Mouse (Mus musculus) C2C12 (cell line): ENCODE data around the gene 4932414N04Rik. TPM values are rescaled to one million over a fixed set of nuclear protein-coding genes. Genes with fewer than 3 reads are reported as not detected.
"Not testable (repeated sequence)": the region's sequence is repeated elsewhere in the genome, so short reads cannot be mapped to it uniquely, and the experiment has no call there.

ENCODE experiments used
- H3K27me3 ChIP-seq: one replicate; pipeline ENCODE4 v1.6.1; 2011; ENCODE audit not compliant: control insufficient read depth, insufficient read depth, insufficient read length
- H3K36me3 ChIP-seq: one replicate; pipeline ENCODE4 v1.6.1; 2011; ENCODE audit not compliant: control insufficient read depth, insufficient read depth
- H3K4me3 ChIP-seq: one replicate; pipeline ENCODE4 v1.5.1; 2011; ENCODE audit warnings: mild to moderate bottlenecking, control low read depth; ENCODE audit not compliant: poor library complexity, insufficient read depth, severe bottlenecking
- H3K79me2 ChIP-seq: one replicate; pipeline ENCODE4 v1.6.1; 2011; ENCODE audit not compliant: control insufficient read depth, insufficient read depth
- H3K79me3 ChIP-seq: one replicate; pipeline ENCODE4 v1.6.1; 2011; ENCODE audit warnings: low read depth, control low read depth
- H3ac ChIP-seq: one replicate; pipeline ENCODE3; 2011; ENCODE audit warnings: low read depth; ENCODE audit not compliant: control insufficient read depth, insufficient read length
- CEBPB ChIP-seq: IDR thresholded peaks from one replicate; pipeline ENCODE4 v1.6.1; 2011; ENCODE audit warnings: low read depth, mild to moderate bottlenecking, control low read depth, moderate library complexity
- CTCF ChIP-seq: IDR thresholded peaks from one replicate; pipeline ENCODE4 v1.5.1; 2011; ENCODE audit not compliant: control insufficient read depth, insufficient read depth, insufficient read length
- FOSL1 ChIP-seq: IDR thresholded peaks from one replicate; pipeline ENCODE4 v1.8.0; 2011; ENCODE audit warnings: mild to moderate bottlenecking, low read length; ENCODE audit not compliant: poor library complexity, insufficient read depth, severe bottlenecking
- MAX ChIP-seq: IDR thresholded peaks from one replicate; pipeline ENCODE4 v1.6.1; 2011; ENCODE audit warnings: mild to moderate bottlenecking, control low read depth
- MYOD1 ChIP-seq: IDR thresholded peaks from one replicate; pipeline ENCODE4 v1.6.1; 2011; ENCODE audit warnings: low read depth; ENCODE audit not compliant: control insufficient read depth, insufficient read length
- MYOG ChIP-seq: IDR thresholded peaks from one replicate; pipeline ENCODE4 v1.6.1; 2011; ENCODE audit not compliant: control insufficient read depth, insufficient read length; ENCODE audit errors: extremely low read depth
- USF1 ChIP-seq: IDR thresholded peaks from one replicate; pipeline ENCODE4 v1.6.1; 2011; ENCODE audit warnings: low read depth, mild to moderate bottlenecking, control low read depth, moderate library complexity
- long read RNA-seq, 2 experiments: library from polyadenylated mRNA; unstranded; transcript quantifications; one replicate each; pipeline ENCODE4 v2.0.0; 2019 to 2020
- polyA plus RNA-seq: library from polyadenylated mRNA; unstranded; fragments of >200 nt; fragmentation: generic; extraction: Trizol; gene quantifications from one replicate; pipeline ENCODE4 v1.2.1, GENCODE M21; 2012; ENCODE audit warnings: missing spikeins

The 4932414N04Rik gene
- not detected for polyA plus RNA-seq
- long read RNA-seq, experiment 1, result 0 reads
- long read RNA-seq, experiment 2, result 0 reads

- H3K4me3 ChIP-seq, H3ac ChIP-seq, H3K79me3 ChIP-seq, H3K36me3 ChIP-seq, H3K27me3 ChIP-seq, H3K79me2 ChIP-seq: not testable (repeated sequence)
These were observed at the start of gene 4932414N04Rik for GRCm38 (mm10) chr2:68656186-68656585. Gene 4932414N04Rik (plus strand): TSS chr2:68656486.

GRCm38 (mm10) chr2:68732216-68732615 lies 75.9 kb downstream of the 4932414N04Rik start:
- Histone ChIP-seq H3K4me3 (no peak overlapping the region), H3K79me3 (no peaks in the 10 kb centered on the region), H3K36me3 (no peaks in the 10 kb centered on the region), H3K79me2 (no peaks in the 10 kb centered on the region), H3K27me3 (no peaks in the 10 kb centered on the region), H3ac (no peak overlapping the region)
- TF ChIP-seq CEBPB (no peak), MYOG (no peak), CTCF (no peak), MYOD1 (no peak), USF1 (no peak), MAX (no peak), FOSL1 (no peak)

GRCm38 (mm10) chr2:68739772-68740739 lies 83.8 kb downstream of the 4932414N04Rik start:
- no peaks in the 10 kb centered on the region for H3K79me3 ChIP-seq
- no peak overlapping the region for H3K4me3 ChIP-seq
- H3ac ChIP-seq, result no peak overlapping the region
- no peaks in the 10 kb centered on the region for H3K36me3 ChIP-seq
- no peaks in the 10 kb centered on the region for H3K79me2 ChIP-seq
- no peaks in the 10 kb centered on the region for H3K27me3 ChIP-seq
- no peak for TF ChIP-seq MAX
- no peak for TF ChIP-seq USF1
- TF ChIP-seq FOSL1, result no peak
- no peak for TF ChIP-seq MYOG
- TF ChIP-seq CTCF, result no peak
- no peak for TF ChIP-seq MYOD1
- no peak for TF ChIP-seq CEBPB

GRCm38 (mm10) chr2:68744599-68744998 lies 88.3 kb downstream of the 4932414N04Rik start:
- Histone ChIP-seq H3K36me3 (no peaks in the 10 kb centered on the region), H3ac (no peak overlapping the region), H3K27me3 (no peaks in the 10 kb centered on the region), H3K79me2 (no peaks in the 10 kb centered on the region), H3K79me3 (no peaks in the 10 kb centered on the region), H3K4me3 (no peak overlapping the region)
- TF ChIP-seq USF1, result no peak
- TF ChIP-seq MYOG, result no peak
- TF ChIP-seq CEBPB, result no peak
- TF ChIP-seq MYOD1, result no peak
- TF ChIP-seq FOSL1, result no peak
- TF ChIP-seq CTCF, result no peak
- no peak for TF ChIP-seq MAX

- H3K27me3 ChIP-seq, result peaks cover 7% of the 10 kb centered on the region
- TF ChIP-seq MYOG (no peak), MYOD1 (no peak), FOSL1 (no peak), MAX (no peak), CEBPB (no peak), USF1 (no peak), CTCF (no peak)
- H3K79me3 ChIP-seq, result no peaks in the 10 kb centered on the region
- no peak overlapping the region for H3ac ChIP-seq
- no peaks in the 10 kb centered on the region for H3K79me2 ChIP-seq
- no peak overlapping the region for H3K4me3 ChIP-seq
- H3K36me3 ChIP-seq, result no peaks in the 10 kb centered on the region
These were observed 99.9 kb downstream of the 4932414N04Rik start for GRCm38 (mm10) chr2:68756179-68756578.

GRCm38 (mm10) chr2:68756793-68757192 lies 100.5 kb downstream of the 4932414N04Rik start:
- H3K27me3 ChIP-seq, result peaks cover 7% of the 10 kb centered on the region
- H3K79me3 ChIP-seq, result no peaks in the 10 kb centered on the region
- no peaks in the 10 kb centered on the region for H3K36me3 ChIP-seq
- no peak overlapping the region for H3K4me3 ChIP-seq
- no peak overlapping the region for H3ac ChIP-seq
- no peak for TF ChIP-seq MAX
- TF ChIP-seq CTCF, result peak; percentile 60
- H3K79me2 ChIP-seq, result no peaks in the 10 kb centered on the region
